Mouse (Mus musculus): ENCODE results near the gene Evl. TPM values are rescaled to one million over a fixed set of nuclear protein-coding genes. Genes with fewer than 3 reads are reported as not detected.

Evl gene
- polyA plus RNA-seq, 1 experiment from 2014 or later = 43.1 TPM

DNA sequence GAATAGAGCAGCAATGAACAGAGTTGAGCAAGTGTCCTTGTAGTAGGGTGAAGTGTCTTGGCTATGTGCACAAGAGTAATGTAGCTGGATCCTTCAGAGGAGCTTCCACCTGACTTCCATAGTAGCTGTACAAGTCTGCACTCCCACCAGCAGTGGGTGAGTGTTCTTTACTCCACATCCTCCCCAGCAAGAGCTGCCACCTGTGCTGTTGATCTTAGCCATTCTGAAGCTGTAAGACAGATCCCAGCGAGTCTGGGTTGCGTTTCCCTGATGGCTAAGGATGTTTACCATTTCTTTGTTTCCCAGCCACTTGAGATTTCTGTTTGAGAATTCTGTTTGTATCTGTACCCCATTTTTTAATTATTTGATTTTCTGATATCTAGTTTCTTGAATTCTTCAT is 35.6 kb downstream of the Evl start:
- Histone ChIP-seq H3K9me3 (replicated peaks) (no peaks in the 10 kb centered on the region), H3K9ac (no peak overlapping the region), H3K4me1 (replicated peaks) (0 out of 2 replicates have a peak, but pooled peaks cover 5% of the 10 kb centered on the region), H3K4me2 (no peak overlapping the region), H3K36me3 (peaks cover 16% of the 10 kb centered on the region), H3K27ac (ENCODE audit: poor library complexity, severe bottlenecking) (no peak overlapping the region), H3K4me3 (no peak overlapping the region), H3K27me3 (replicated peaks) (no peaks in the 10 kb centered on the region)
- no peak for ATAC-seq (ENCODE audit: insufficient number of reproducible peaks, low FRiP score)
- 87% methylated on average over 2 of the region's 2 CpGs for WGBS

GRCm38 (mm10) chr12:108591586-108591985 is 37.1 kb downstream of the Evl start:
- 0 out of 2 replicates have a peak, but pooled peaks cover 5% of the 10 kb centered on the region for H3K4me1 ChIP-seq (replicated peaks)
- H3K27ac ChIP-seq (ENCODE audit: poor library complexity, severe bottlenecking) = no peak overlapping the region
- H3K4me2 ChIP-seq = no peak overlapping the region
- peaks cover 12% of the 10 kb centered on the region; the same call in 1 of the 2 replicates for H3K36me3 ChIP-seq
- no peaks in the 10 kb centered on the region for H3K27me3 ChIP-seq (replicated peaks)
- H3K9me3 ChIP-seq (replicated peaks) = no peaks in the 10 kb centered on the region
- WGBS = 73% methylated on average over 5 of the region's 5 CpGs
- H3K4me3 ChIP-seq = no peak overlapping the region
- no peak for ATAC-seq (ENCODE audit: insufficient number of reproducible peaks, low FRiP score)
- no peak overlapping the region for H3K9ac ChIP-seq

DNA sequence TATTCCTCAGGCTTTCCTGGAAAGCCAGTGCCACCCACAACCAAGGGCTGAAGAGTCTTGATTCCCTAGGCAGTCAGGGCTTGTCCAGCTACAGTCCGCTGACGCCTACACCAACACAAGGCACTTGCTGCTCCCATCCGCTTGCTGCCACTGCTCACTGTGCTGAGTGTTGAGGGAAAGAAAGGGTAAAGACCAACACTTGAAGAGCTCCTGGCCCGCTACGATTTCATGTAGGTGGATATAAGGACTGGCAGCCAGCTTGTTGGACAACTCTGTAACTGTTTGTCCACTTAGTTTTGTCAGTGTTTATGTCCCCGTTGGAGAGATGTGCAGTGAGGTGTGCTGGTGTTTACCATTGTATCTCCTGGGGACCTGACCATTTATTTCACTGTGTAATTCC is 38.3 kb downstream of the Evl start:
- ATAC-seq (ENCODE audit: insufficient number of reproducible peaks, low FRiP score) = no peak
- 74% methylated on average over 6 of the region's 6 CpGs for WGBS
- Histone ChIP-seq H3K36me3 (0 out of 2 replicates have a peak, but pooled peaks cover 9% of the 10 kb centered on the region), H3K27me3 (replicated peaks) (no peaks in the 10 kb centered on the region), H3K9ac (no peak overlapping the region), H3K27ac (ENCODE audit: poor library complexity, severe bottlenecking) (no peak overlapping the region), H3K9me3 (replicated peaks) (no peaks in the 10 kb centered on the region), H3K4me2 (no peak overlapping the region), H3K4me1 (replicated peaks) (0 out of 2 replicates have a peak, but pooled peaks cover 5% of the 10 kb centered on the region), H3K4me3 (no peak overlapping the region)

DNA sequence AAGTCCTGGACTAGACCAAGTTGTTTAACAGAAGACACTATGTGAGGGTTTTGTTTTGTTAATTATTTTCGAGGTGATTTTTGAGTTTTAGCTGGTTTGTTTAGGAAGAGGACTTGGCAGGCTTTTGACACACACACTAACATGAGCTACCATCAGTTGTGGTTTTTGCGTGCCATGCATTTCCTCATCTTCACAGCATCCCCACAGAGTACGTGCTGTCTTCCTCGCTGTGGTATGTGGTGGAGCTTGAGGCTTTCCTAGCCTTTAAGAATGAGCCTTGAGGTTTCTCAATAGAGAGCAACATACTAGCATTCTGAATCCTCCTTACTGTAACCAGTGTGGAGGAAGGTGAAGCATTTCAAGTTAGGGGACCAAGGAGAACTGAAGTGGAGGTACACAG is 46.3 kb downstream of the Evl start:
- 0 out of 2 replicates have a peak, but pooled peaks cover 3% of the 10 kb centered on the region for H3K36me3 ChIP-seq
- H3K27ac ChIP-seq (ENCODE audit: poor library complexity, severe bottlenecking) = 0 out of 2 replicates have a peak overlapping the region, but pooled peaks have one; percentile 40
- 84% methylated on average over 4 of the region's 4 CpGs for WGBS

DNA sequence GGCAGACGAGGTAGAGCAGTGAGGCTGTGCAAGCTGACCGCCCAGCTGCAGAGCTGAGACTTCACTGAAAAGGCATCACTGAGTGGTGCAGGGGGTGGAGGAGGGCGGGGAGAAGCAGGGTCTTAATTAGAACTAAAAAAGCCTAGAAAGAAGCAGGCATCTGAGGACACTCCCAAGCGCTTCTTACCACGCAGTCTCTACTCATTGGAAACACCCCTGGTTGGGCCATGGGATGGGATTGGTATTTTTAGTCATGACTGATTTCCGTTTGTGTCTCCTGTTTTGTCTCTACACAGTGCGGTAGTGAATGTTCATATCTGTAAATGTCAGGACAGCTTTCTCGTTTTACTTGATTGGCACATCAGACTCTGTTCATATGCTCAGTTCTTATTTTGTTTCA is 46.8 kb downstream of the Evl start:
- Histone ChIP-seq H3K27me3 (replicated peaks) (no peaks in the 10 kb centered on the region), H3K4me1 (replicated peaks) (peaks cover 36% of the 10 kb centered on the region), H3K36me3 (0 out of 2 replicates have a peak, but pooled peaks cover 3% of the 10 kb centered on the region), H3K4me2 (peak overlapping the region; percentile 10; the same call in 1 of the 2 replicates), H3K9ac (peak overlapping the region; percentile 50), H3K9me3 (replicated peaks) (no peaks in the 10 kb centered on the region), H3K27ac (ENCODE audit: poor library complexity, severe bottlenecking) (0 out of 2 replicates have a peak overlapping the region, but pooled peaks have one; percentile 40), H3K4me3 (no peak overlapping the region)
- WGBS = 51% methylated on average over 8 of the region's 8 CpGs
- no peak for ATAC-seq (ENCODE audit: insufficient number of reproducible peaks, low FRiP score)

More for the DNA sequence above, 46.3 kb downstream of the Evl start:
- Histone ChIP-seq H3K4me2 (peak overlapping the region; percentile 10; the same call in 1 of the 2 replicates), H3K9me3 (replicated peaks) (no peaks in the 10 kb centered on the region), H3K4me3 (no peak overlapping the region), H3K27me3 (replicated peaks) (no peaks in the 10 kb centered on the region), H3K9ac (peak overlapping the region; percentile 50), H3K4me1 (replicated peaks) (peaks cover 32% of the 10 kb centered on the region)
- ATAC-seq (ENCODE audit: insufficient number of reproducible peaks, low FRiP score) = no peak

DNA sequence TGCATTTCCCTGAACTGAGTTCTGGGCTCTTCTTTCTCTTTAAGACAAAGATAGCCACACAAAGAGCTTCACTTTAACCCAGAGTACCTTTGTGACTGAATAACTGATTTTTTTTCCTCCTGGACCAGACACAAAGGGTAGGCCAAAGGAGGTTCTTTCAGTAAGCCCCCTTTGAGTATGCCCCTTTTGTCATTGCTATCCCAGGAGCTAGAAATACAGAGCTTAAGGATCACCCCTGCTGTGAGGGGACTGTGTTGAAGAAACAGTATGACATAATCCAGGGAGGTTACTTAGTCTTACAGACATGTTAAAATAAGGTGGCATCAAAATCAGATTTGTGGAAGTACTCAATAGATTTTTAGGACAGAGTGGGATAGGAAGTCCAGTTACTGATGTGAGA is 50.0 kb downstream of the Evl start:
- H3K4me3 ChIP-seq = no peak overlapping the region
- H3K4me1 ChIP-seq (replicated peaks) = peaks cover 52% of the 10 kb centered on the region
- no peak for ATAC-seq (ENCODE audit: insufficient number of reproducible peaks, low FRiP score)
- H3K36me3 ChIP-seq = no peaks in the 10 kb centered on the region
- no peak overlapping the region for H3K4me2 ChIP-seq
- H3K27ac ChIP-seq (ENCODE audit: poor library complexity, severe bottlenecking) = no peak overlapping the region
- H3K9me3 ChIP-seq (replicated peaks) = no peaks in the 10 kb centered on the region
- no peak overlapping the region for H3K9ac ChIP-seq
- no peaks in the 10 kb centered on the region for H3K27me3 ChIP-seq (replicated peaks)

GRCm38 (mm10) chr12:108605521-108606281 is 51.2 kb downstream of the Evl start:
- H3K36me3 ChIP-seq = no peaks in the 10 kb centered on the region
- peak overlapping the region; percentile 14; the same call in 1 of the 2 replicates for H3K4me2 ChIP-seq
- peak overlapping the region; percentile 20; the same call in 1 of the 2 replicates for H3K9ac ChIP-seq
- H3K4me1 ChIP-seq (replicated peaks) = peaks cover 54% of the 10 kb centered on the region
- ATAC-seq (ENCODE audit: insufficient number of reproducible peaks, low FRiP score) = no peak
- H3K9me3 ChIP-seq (replicated peaks) = no peaks in the 10 kb centered on the region
- no peak overlapping the region for H3K27ac ChIP-seq (ENCODE audit: poor library complexity, severe bottlenecking)
- WGBS = 50% methylated on average over 12 of the region's 12 CpGs
- H3K27me3 ChIP-seq (replicated peaks) = no peaks in the 10 kb centered on the region
- no peak overlapping the region for H3K4me3 ChIP-seq

GRCm38 (mm10) chr12:108606321-108606720 is 51.8 kb downstream of the Evl start:
- no peak for ATAC-seq (ENCODE audit: insufficient number of reproducible peaks, low FRiP score)

GRCm38 (mm10) chr12:108609446-108609845 is 54.9 kb downstream of the Evl start:
- H3K36me3 ChIP-seq = peaks cover 3% of the 10 kb centered on the region; the same call in 1 of the 2 replicates
- H3K4me1 ChIP-seq (replicated peaks) = peaks cover 38% of the 10 kb centered on the region
- H3K4me3 ChIP-seq = no peak overlapping the region
- H3K4me2 ChIP-seq = no peak overlapping the region
- H3K9me3 ChIP-seq (replicated peaks) = no peaks in the 10 kb centered on the region
- ATAC-seq (ENCODE audit: insufficient number of reproducible peaks, low FRiP score) = no peak
- no peak overlapping the region for H3K9ac ChIP-seq
- 53% methylated on average over 3 of the region's 3 CpGs for WGBS
- no peaks in the 10 kb centered on the region for H3K27me3 ChIP-seq (replicated peaks)
- H3K27ac ChIP-seq (ENCODE audit: poor library complexity, severe bottlenecking) = no peak overlapping the region

More at GRCm38 (mm10) chr12:108606321-108606720, 51.8 kb downstream of the Evl start:
- H3K9ac ChIP-seq = no peak overlapping the region
- peaks cover 48% of the 10 kb centered on the region for H3K4me1 ChIP-seq (replicated peaks)
- H3K27ac ChIP-seq (ENCODE audit: poor library complexity, severe bottlenecking) = no peak overlapping the region
- WGBS = 54% methylated on average over 7 of the region's 7 CpGs
- peaks cover 3% of the 10 kb centered on the region; the same call in 1 of the 2 replicates for H3K36me3 ChIP-seq
- H3K27me3 ChIP-seq (replicated peaks) = no peaks in the 10 kb centered on the region
- no peak overlapping the region for H3K4me3 ChIP-seq
- H3K4me2 ChIP-seq = no peak overlapping the region
- H3K9me3 ChIP-seq (replicated peaks) = no peaks in the 10 kb centered on the region

- Histone ChIP-seq H3K27ac (ENCODE audit: poor library complexity, severe bottlenecking) (no peak overlapping the region), H3K36me3 (peaks cover 3% of the 10 kb centered on the region; the same call in 1 of the 2 replicates), H3K9ac (no peak overlapping the region), H3K9me3 (replicated peaks) (no peaks in the 10 kb centered on the region), H3K27me3 (replicated peaks) (no peaks in the 10 kb centered on the region), H3K4me1 (replicated peaks) (peaks cover 33% of the 10 kb centered on the region), H3K4me3 (no peak overlapping the region), H3K4me2 (no peak overlapping the region)
- ATAC-seq (ENCODE audit: insufficient number of reproducible peaks, low FRiP score) = no peak
- 66% methylated on average over 4 of the region's 4 CpGs for WGBS
Measured at GRCm38 (mm10) chr12:108610255-108610654, 55.7 kb downstream of the Evl start.

DNA sequence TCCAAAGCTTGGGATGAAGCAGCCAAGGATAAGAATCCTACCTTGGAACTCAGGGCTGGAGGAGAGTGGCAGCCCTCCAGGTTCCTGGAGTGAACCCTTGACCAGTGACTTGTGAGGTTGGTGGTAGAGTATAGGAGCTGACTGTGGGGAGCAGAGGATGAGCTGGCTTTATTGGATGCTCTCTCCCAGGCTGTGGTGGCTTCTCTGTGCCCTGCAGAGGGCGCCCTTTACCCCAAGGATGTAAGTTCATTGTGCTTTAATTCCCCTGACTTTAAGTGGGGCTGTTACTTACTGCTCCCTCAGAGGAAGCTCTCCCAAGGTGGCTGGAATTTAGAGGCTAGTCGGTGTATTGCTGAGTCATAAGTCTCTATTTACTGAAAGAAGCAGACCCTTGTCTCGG is 58.6 kb downstream of the Evl start:
- Histone ChIP-seq H3K27ac (ENCODE audit: poor library complexity, severe bottlenecking) (no peak overlapping the region), H3K27me3 (replicated peaks) (no peaks in the 10 kb centered on the region), H3K36me3 (peaks cover 3% of the 10 kb centered on the region; the same call in 1 of the 2 replicates), H3K9me3 (replicated peaks) (no peaks in the 10 kb centered on the region), H3K4me3 (no peak overlapping the region), H3K9ac (no peak overlapping the region), H3K4me2 (no peak overlapping the region), H3K4me1 (replicated peaks) (peaks cover 35% of the 10 kb centered on the region)
- 44% methylated on average over 3 of the region's 3 CpGs for WGBS
- no peak for ATAC-seq (ENCODE audit: insufficient number of reproducible peaks, low FRiP score)

Data from heart, embryonic 12.5 days (tissue).